In genomic region chr3:101562510-101563209, GRCm38 (mm10) we compare ENCODE assay signal across 11 mouse cellular contexts. TPM values are rescaled to one million over a fixed set of nuclear protein-coding genes. Genes with fewer than 3 reads are reported as not detected.
DNase-seq lines count a peak whose midpoint lies in the region; ATAC-seq lines count a peak whose summit lies in the region.
"Had no signal": no experiment of that assay in that cellular context is flagged by ENCODE, and none has a peak within 500 bp of the region (broad histone marks: within the 10 kb centered on the region; RNA-seq: fewer than 3 reads in every experiment).

No protein-coding gene starts in this region.

- no peaks in the 10 kb centered on the region for H3K36me3 ChIP-seq in kidney, embryonic 15.5 days
- no peaks in the 10 kb centered on the region for H3K36me3 ChIP-seq in embryonic facial prominence, embryonic 10.5 days (replicated peaks)
- no peaks in the 10 kb centered on the region for H3K36me3 ChIP-seq in liver, embryonic 16.5 days (ENCODE audit: control insufficient read depth, insufficient read depth)
- H3K36me3 ChIP-seq: forebrain, embryonic 12.5 days had no signal

- peak; percentile 25 for DNase-seq in adrenal gland, postnatal 14 days
- DNase-seq in adrenal gland, adult 18-20 months (ENCODE audit: low spot score in 2 of 2) = no peak
- peak; percentile 32 for DNase-seq in kidney, adult 18-20 months
- DNase-seq in embryonic facial prominence, embryonic 10.5 days (ENCODE audit: low spot score) = no peak
- DNase-seq in spleen, adult 18-20 months = no peak
- DNase-seq in ovary, adult 18-20 months (ENCODE audit: low spot score) = no peak
- DNase-seq: lung, embryonic 14.5 days had no signal

- 0 out of 2 replicates have a peak, but pooled peaks cover 2% of the 10 kb centered on the region for H3K9me3 ChIP-seq in kidney, embryonic 15.5 days (replicated peaks)
- no peaks in the 10 kb centered on the region for H3K9me3 ChIP-seq in embryonic facial prominence, embryonic 10.5 days
- H3K9me3 ChIP-seq in liver, embryonic 16.5 days (replicated peaks; ENCODE audit: control insufficient read depth, low read length) = no peaks in the 10 kb centered on the region

- H3K9ac ChIP-seq in kidney, embryonic 15.5 days = no peak overlapping the region
- H3K9ac ChIP-seq in liver, embryonic 16.5 days (ENCODE audit: low read depth, low read length) = no peak overlapping the region
- H3K9ac ChIP-seq: forebrain, embryonic 12.5 days; lung, embryonic 14.5 days had no signal

- H3K27ac ChIP-seq in kidney, embryonic 15.5 days = no peak overlapping the region
- H3K27ac ChIP-seq in embryonic facial prominence, embryonic 10.5 days (replicated peaks) = peak overlapping the region; percentile 76
- peak overlapping the region; percentile 41 for H3K27ac ChIP-seq in liver, embryonic 16.5 days (ENCODE audit: low read length)
- H3K27ac ChIP-seq: forebrain, embryonic 12.5 days; kidney, postnatal 0 days had no signal

- ATAC-seq in kidney, embryonic 15.5 days (replicated peaks; ENCODE audit: low FRiP score) = no peak
- peak; percentile 83 for ATAC-seq in liver, embryonic 16.5 days (ENCODE audit: low read depth)

- H3K4me3 ChIP-seq in kidney, embryonic 15.5 days (replicated peaks) = no peak overlapping the region
- no peak overlapping the region for H3K4me3 ChIP-seq in embryonic facial prominence, embryonic 10.5 days
- H3K4me3 ChIP-seq in liver, embryonic 16.5 days (ENCODE audit: low read depth, low read length) = no peak overlapping the region
- H3K4me3 ChIP-seq: forebrain, embryonic 12.5 days had no signal

- no peak overlapping the region for H3K4me2 ChIP-seq in kidney, embryonic 15.5 days
- peak overlapping the region; percentile 18; the same call in 1 of the 2 replicates for H3K4me2 ChIP-seq in liver, embryonic 16.5 days (ENCODE audit: low read depth, low read length)
- H3K4me2 ChIP-seq: forebrain, embryonic 12.5 days; lung, embryonic 14.5 days had no signal

- H3K4me1 ChIP-seq in kidney, embryonic 15.5 days = peaks cover 4% of the 10 kb centered on the region; the same call in 1 of the 2 replicates
- H3K4me1 ChIP-seq in embryonic facial prominence, embryonic 10.5 days = peaks cover 19% of the 10 kb centered on the region
- peaks cover 19% of the 10 kb centered on the region for H3K4me1 ChIP-seq in liver, embryonic 16.5 days (ENCODE audit: control insufficient read depth, low read depth, low read length)

- 59% methylated on average over 10 of the region's 10 CpGs for WGBS in kidney, embryonic 15.5 days
- 27% methylated on average over 10 of the region's 10 CpGs for WGBS in embryonic facial prominence, embryonic 10.5 days
- 23% methylated on average over 10 of the region's 10 CpGs for WGBS in liver, embryonic 16.5 days (ENCODE audit: insufficient replicate concordance)

- H3K27me3 ChIP-seq in kidney, embryonic 15.5 days = no peaks in the 10 kb centered on the region
- no peaks in the 10 kb centered on the region for H3K27me3 ChIP-seq in embryonic facial prominence, embryonic 10.5 days (replicated peaks; ENCODE audit: low read depth, poor library complexity, severe bottlenecking)
- no peaks in the 10 kb centered on the region for H3K27me3 ChIP-seq in liver, embryonic 16.5 days (ENCODE audit: control insufficient read depth, insufficient read depth, low read depth, low read length)
- H3K27me3 ChIP-seq: forebrain, embryonic 12.5 days had no signal

RNA-seq across cellular contexts. Expression of gene Atp1a1, which starts 41.8 kb away (rescaled TPM):
- total RNA-seq in adrenal gland, postnatal 14 days (2021) = 548 and 554 TPM in 2 replicates
- total RNA-seq in adrenal gland, adult 18-20 months (2021) = 100 to 1,000 TPM; 737 to 778 TPM
- 220 and 247 TPM in 2 replicates for polyA plus RNA-seq in kidney, embryonic 15.5 days (2015; fragmentation: Nextera tagmentation; extraction: Ambion mirVana)
- 38.4 and 45.5 TPM in 2 replicates for polyA plus RNA-seq in embryonic facial prominence, embryonic 10.5 days (2016; fragmentation: Nextera tagmentation; extraction: Ambion mirVana)
- polyA plus RNA-seq in liver, embryonic 16.5 days (2015; fragmentation: Nextera tagmentation; extraction: Ambion mirVana) = 42.1 and 45.4 TPM in 2 replicates

Comparison
In these comparisons a context has a peak if more than half of its experiments do, and no peak if none do; other contexts are left out.
1. DNase-seq: peak in adrenal gland, postnatal 14 days (single experiment) and kidney, adult 18-20 months (single experiment); none in adrenal gland, adult 18-20 months (0 of 2), embryonic facial prominence, embryonic 10.5 days (single experiment), spleen, adult 18-20 months (0 of 2) and ovary, adult 18-20 months (single experiment).